Comparison of ENCODE assay signal across 7 mouse cellular contexts in genomic region chr17:43229621-43230513, GRCm38 (mm10). TPM values are rescaled to one million over a fixed set of nuclear protein-coding genes. Genes with fewer than 3 reads are reported as not detected.
DNase-seq lines count a peak whose midpoint lies in the region; ATAC-seq and TF ChIP-seq lines count a peak whose summit lies in the region.

No protein-coding gene starts in this region.

- H3K27ac ChIP-seq in intestine, postnatal 0 days (ENCODE audit: low read depth, low read length): no peak overlapping the region
- no peak overlapping the region for H3K27ac ChIP-seq in midbrain, embryonic 12.5 days (replicated peaks)
- H3K27ac ChIP-seq in small intestine, adult 2 months (ENCODE audit: insufficient read depth, low read depth, low read length): no peak overlapping the region

- H3K4me3 ChIP-seq in intestine, postnatal 0 days (ENCODE audit: low read depth, low read length): no peak overlapping the region
- H3K4me3 ChIP-seq in midbrain, embryonic 12.5 days: no peak overlapping the region
- no peak overlapping the region for H3K4me3 ChIP-seq in small intestine, adult 2 months (ENCODE audit: low read depth, low read length)

- H3K9ac ChIP-seq in intestine, postnatal 0 days (ENCODE audit: low read depth, low read length): no peak overlapping the region
- H3K9ac ChIP-seq in midbrain, embryonic 12.5 days (replicated peaks): no peak overlapping the region

- 41% methylated on average over 12 of the region's 12 CpGs for WGBS in intestine, postnatal 0 days
- WGBS in midbrain, embryonic 12.5 days: 50% methylated on average over 12 of the region's 12 CpGs
- WGBS in small intestine, adult 2 months: 29% methylated on average over 12 of the region's 12 CpGs

- no peaks in the 10 kb centered on the region for H3K4me1 ChIP-seq in intestine, postnatal 0 days (replicated peaks; ENCODE audit: control insufficient read depth, insufficient read depth, low read length)
- peaks cover 4% of the 10 kb centered on the region; the same call in 1 of the 2 replicates for H3K4me1 ChIP-seq in midbrain, embryonic 12.5 days
- no peaks in the 10 kb centered on the region for H3K4me1 ChIP-seq in small intestine, adult 2 months (ENCODE audit: control insufficient read depth, insufficient read depth, insufficient read length, low read length)

- H3K36me3 ChIP-seq in intestine, postnatal 0 days (ENCODE audit: control insufficient read depth, insufficient read depth): no peaks in the 10 kb centered on the region
- H3K36me3 ChIP-seq in midbrain, embryonic 12.5 days: no peaks in the 10 kb centered on the region
- H3K36me3 ChIP-seq in small intestine, adult 2 months (ENCODE audit: control insufficient read depth, insufficient read depth, low read length): no peaks in the 10 kb centered on the region

- TF ChIP-seq CTCF in intestine, postnatal 0 days (IDR thresholded peaks at IDR 0.05; ENCODE audit: low read depth): peak; percentile 85
- peak; percentile 66; the same call in 1 of the 2 replicates for TF ChIP-seq CTCF in small intestine, adult 2 months (IDR thresholded peaks at IDR 0.05; ENCODE audit: extremely low read depth, insufficient read length, insufficient replicate concordance, low read depth, low read length)

- peak; percentile 33 for DNase-seq in adrenal gland, postnatal 25 days
- DNase-seq in embryo, embryonic 10.5 days (ENCODE audit: low spot score): peak; percentile 92
- DNase-seq in left cerebral cortex, postnatal 25 days (ENCODE audit: low spot score in 2 of 2): peak; percentile 79 to 85

- intact Hi-C loops in left cerebral cortex, postnatal 25 days (cut with DNase I): loop anchor here (1.0 kb wide), 2 partner anchors 214 to 218 kb away; partner anchors contain the start of gene Tnfrsf21

- no peaks in the 10 kb centered on the region for H3K27me3 ChIP-seq in intestine, postnatal 0 days (replicated peaks; ENCODE audit: control insufficient read depth, insufficient read depth, low read length)
- H3K27me3 ChIP-seq in midbrain, embryonic 12.5 days: no peaks in the 10 kb centered on the region
- H3K27me3 ChIP-seq in small intestine, adult 2 months (ENCODE audit: control insufficient read depth, insufficient read depth, low read length): no peaks in the 10 kb centered on the region

- no peak for TF ChIP-seq POLR2A in small intestine, adult 2 months (IDR thresholded peaks at IDR 0.05; ENCODE audit: low read depth, low read length)

- no peaks in the 10 kb centered on the region for H3K9me3 ChIP-seq in intestine, postnatal 0 days (ENCODE audit: control insufficient read depth)
- no peaks in the 10 kb centered on the region for H3K9me3 ChIP-seq in midbrain, embryonic 12.5 days

- ATAC-seq in granulocyte monocyte progenitor cell, adult 5-6 weeks (replicated peaks; ENCODE audit: poor library complexity, severe bottlenecking): peak; percentile 78
- peak; percentile 25; the same call in 1 of the 2 replicates for ATAC-seq in intestine, postnatal 0 days
- peak; percentile 87 for ATAC-seq in midbrain, embryonic 12.5 days (ENCODE audit: low FRiP score, low read depth)

- peak overlapping the region; percentile 46 for H3K4me2 ChIP-seq in intestine, postnatal 0 days (replicated peaks; ENCODE audit: low read depth)
- peak overlapping the region; percentile 7; the same call in 1 of the 2 replicates for H3K4me2 ChIP-seq in midbrain, embryonic 12.5 days (replicated peaks)

RNA-seq across cellular contexts. Expression of gene Adgrf1, which starts 40.3 kb away (rescaled TPM):
- not detected in 2 replicates for total RNA-seq in adrenal gland, postnatal 25 days (2021)
- total RNA-seq in granulocyte monocyte progenitor cell, adult 5-6 weeks (2014; fragmentation: Nextera tagmentation): not detected in 2 replicates
- not detected in 2 replicates for total RNA-seq in granulocyte monocyte progenitor cell, adult 5-6 weeks (2017)
- polyA plus RNA-seq in intestine, postnatal 0 days (2015; fragmentation: Nextera tagmentation; extraction: Ambion mirVana): 0.38 and 0.55 TPM in 2 replicates
- not detected for total RNA-seq in left cerebral cortex, postnatal 25 days (2021)
- not detected in 2 replicates for polyA plus RNA-seq in midbrain, embryonic 12.5 days (2016; fragmentation: Nextera tagmentation; extraction: Ambion mirVana)
- 0.06 and 0.17 TPM in 2 replicates for polyA plus RNA-seq in small intestine, adult 2 months (2012; rRNA removed)

Comparison
In these comparisons a context has a peak if more than half of its experiments do, and no peak if none do; other contexts are left out.
1. DNase-seq: peak in every context shown above with its lines; median percentile 92 in embryo, embryonic 10.5 days; 82 in left cerebral cortex, postnatal 25 days; 33 in adrenal gland, postnatal 25 days.
2. ATAC-seq: peak in every context shown above with its lines; median percentile 87 in midbrain, embryonic 12.5 days; 78 in granulocyte monocyte progenitor cell, adult 5-6 weeks; 25 in intestine, postnatal 0 days.